Mouse (Mus musculus): ENCODE data around the gene Usp40.

GRCm38 (mm10) chr1:88009521-88009920 lies 1.2 kb upstream of the Usp40 start:
- TF ChIP-seq EP300 (IDR thresholded peaks at IDR 0.05) (no peak), CTCF (IDR thresholded peaks at IDR 0.05) (no peak)

Measured in lung, postnatal 0 days (tissue).